Mouse (Mus musculus) kidney, postnatal 0 days (tissue): ENCODE measurements around the gene Trex2. TPM values are rescaled to one million over a fixed set of nuclear protein-coding genes. Genes with fewer than 3 reads are reported as not detected.
"Not testable (repeated sequence)": the region's sequence is repeated elsewhere in the genome, so short reads cannot be mapped to it uniquely, and the experiment has no call there.

Source experiments
- ATAC-seq: fragments of 200-750 bp; cut with Nextera tagmentation; replicated peaks from 2 replicates; pipeline ENCODE4 v1.8.0; 2017; ENCODE audit warnings: low read depth, moderate number of reproducible peaks, moderate TSS enrichment, moderate library complexity; ENCODE audit not compliant: low FRiP score
- DNase-seq: peaks from one replicate; pipeline ENCODE4 v3.0.0-alpha.2; 2016; ENCODE audit warnings: low spot score
- H3K27ac ChIP-seq: fragments of 300-500 bp; sonication (generic); 2 replicates; pipeline ENCODE4 v1.5.1; 2014; ENCODE audit warnings: mild to moderate bottlenecking
- H3K27me3 ChIP-seq: fragments of 300-500 bp; sonication (generic); 2 replicates; pipeline ENCODE4 v1.6.1; 2014; ENCODE audit warnings: low read length, mixed read lengths; ENCODE audit not compliant: insufficient read depth
- H3K36me3 ChIP-seq: fragments of 300-500 bp; sonication (generic); 2 replicates; pipeline ENCODE4 v1.6.1; 2014; ENCODE audit warnings: low read length, mixed read lengths; ENCODE audit not compliant: insufficient read depth
- H3K4me1 ChIP-seq: fragments of 300-500 bp; sonication (generic); replicated peaks from 2 replicates; pipeline ENCODE4 v1.6.1; 2014; ENCODE audit warnings: antibody characterized with exemption, low read length, mixed read lengths; ENCODE audit not compliant: insufficient read depth
- H3K4me2 ChIP-seq: fragments of 300-500 bp; sonication (generic); 2 replicates; pipeline ENCODE4 v1.6.1; 2014; ENCODE audit warnings: mild to moderate bottlenecking, low read length, moderate library complexity, mixed read lengths
- H3K4me3 ChIP-seq: fragments of 300-500 bp; sonication (generic); replicated peaks from 2 replicates; pipeline ENCODE4 v1.5.1; 2014; ENCODE audit warnings: low read depth, low read length
- H3K9ac ChIP-seq: fragments of 300-500 bp; sonication (generic); 2 replicates; pipeline ENCODE4 v1.6.1; 2014; ENCODE audit warnings: low read depth, low read length
- H3K9me3 ChIP-seq: fragments of 300-500 bp; sonication (generic); replicated peaks from 2 replicates; pipeline ENCODE4 v1.6.1; 2016; ENCODE audit warnings: low read length, inconsistent platforms, mixed read lengths
- CTCF ChIP-seq: IDR thresholded peaks from 2 replicates; pipeline ENCODE4 v1.5.1; 2016; ENCODE audit warnings: antibody characterized with exemption, low read depth, mild to moderate bottlenecking, moderate library complexity
- WGBS: fragments of 180-500 bp; shearing (Covaris S2); extraction: QIAGEN DNeasy Blood & Tissue Kit; methylation state at CpG from one replicate; pipeline ENCODE4 v1.1.7; 2014; 5-methylcytosine and 5-hydroxymethylcytosine counted together
- polyA plus RNA-seq: library from polyadenylated mRNA; unstranded; fragments of >200 nt; fragmentation: Nextera tagmentation; extraction: Ambion mirVana; gene quantifications from 2 replicates; pipeline ENCODE4 v1.2.1, GENCODE M21; 2015

Trex2 gene
- polyA plus RNA-seq, 1 experiment from 2014 or later = 0.12 TPM

GRCm38 (mm10) chrX:73400951-73401350, 34.2 kb downstream of the Trex2 start:
- 88% methylated on average over 20 of the region's 20 CpGs for WGBS
- no peak for ATAC-seq

GRCm38 (mm10) chrX:73398636-73399035, 36.5 kb downstream of the Trex2 start, which contains the start of gene Gm18336:
Gm18336 (minus strand) TSS chrX:73398736.
- H3K4me2 ChIP-seq, H3K36me3 ChIP-seq, H3K4me3 ChIP-seq, DNase-seq, ATAC-seq, H3K27ac ChIP-seq, H3K4me1 ChIP-seq, H3K27me3 ChIP-seq, H3K9me3 ChIP-seq, H3K9ac ChIP-seq: not testable (repeated sequence)
- WGBS = 52% methylated on average over 2 of the region's 2 CpGs

More at GRCm38 (mm10) chrX:73400951-73401350, 34.2 kb downstream of the Trex2 start:
- H3K9me3 ChIP-seq = no peaks in the 10 kb centered on the region
- H3K4me1 ChIP-seq = no peaks in the 10 kb centered on the region
- H3K27ac ChIP-seq = no peak overlapping the region
- no peak for DNase-seq
- H3K36me3 ChIP-seq = no peaks in the 10 kb centered on the region
- H3K4me3 ChIP-seq = no peak overlapping the region
- H3K4me2 ChIP-seq = no peak overlapping the region
- TF ChIP-seq CTCF = no peak
- H3K9ac ChIP-seq = no peak overlapping the region
- no peaks in the 10 kb centered on the region for H3K27me3 ChIP-seq

GRCm38 (mm10) chrX:73396446-73396845, 38.7 kb downstream of the Trex2 start:
- ATAC-seq = no peak
- Histone ChIP-seq H3K4me3 (no peak overlapping the region), H3K4me1 (no peaks in the 10 kb centered on the region), H3K27ac (no peak overlapping the region), H3K4me2 (no peak overlapping the region), H3K27me3 (no peaks in the 10 kb centered on the region), H3K9ac (no peak overlapping the region), H3K9me3 (no peaks in the 10 kb centered on the region), H3K36me3 (no peaks in the 10 kb centered on the region)
- WGBS = 82% methylated on average over 1 of the region's 1 CpGs
- no peak for DNase-seq
- no peak for TF ChIP-seq CTCF

GRCm38 (mm10) chrX:73391481-73391880, 43.7 kb downstream of the Trex2 start:
- Histone ChIP-seq H3K9ac (no peak overlapping the region), H3K27ac (no peak overlapping the region), H3K4me3 (no peak overlapping the region), H3K27me3 (no peaks in the 10 kb centered on the region), H3K36me3 (no peaks in the 10 kb centered on the region), H3K4me2 (no peak overlapping the region), H3K9me3 (no peaks in the 10 kb centered on the region), H3K4me1 (no peaks in the 10 kb centered on the region)
- 77% methylated on average over 4 of the region's 4 CpGs for WGBS
- no peak for DNase-seq
- ATAC-seq = no peak
- TF ChIP-seq CTCF = no peak

- Histone ChIP-seq H3K9me3 (no peaks in the 10 kb centered on the region), H3K27ac (no peak overlapping the region), H3K36me3 (no peaks in the 10 kb centered on the region), H3K4me2 (no peak overlapping the region), H3K27me3 (no peaks in the 10 kb centered on the region), H3K4me3 (no peak overlapping the region), H3K4me1 (no peaks in the 10 kb centered on the region), H3K9ac (no peak overlapping the region)
- 8% methylated on average over 1 of the region's 1 CpGs for WGBS
- no peak for TF ChIP-seq CTCF
- no peak for ATAC-seq
- DNase-seq = no peak
These were observed 50.2 kb downstream of the Trex2 start for GRCm38 (mm10) chrX:73384924-73385323.

- Histone ChIP-seq H3K9me3 (no peaks in the 10 kb centered on the region), H3K4me2 (no peak overlapping the region), H3K4me1 (no peaks in the 10 kb centered on the region), H3K4me3 (no peak overlapping the region), H3K27ac (no peak overlapping the region), H3K27me3 (no peaks in the 10 kb centered on the region), H3K9ac (no peak overlapping the region), H3K36me3 (no peaks in the 10 kb centered on the region)
- WGBS = 76% methylated on average over 6 of the region's 6 CpGs
- ATAC-seq = no peak
- no peak for TF ChIP-seq CTCF
- DNase-seq = no peak
These were observed 50.7 kb downstream of the Trex2 start for GRCm38 (mm10) chrX:73384419-73384818.

Other genes starting within 250 kb of the Trex2 start
- 1.2 and 26.3 TPM in 2 replicates for gene Xlr3b, start 243.1 kb downstream of the Trex2 start, polyA plus RNA-seq
- gene Xlr4b, start 221.0 kb downstream of the Trex2 start, polyA plus RNA-seq = 2.8 TPM in 1 of 2 replicates, not detected in the other
- 15.1 and 16.6 TPM in 2 replicates for gene F8a, start 207.1 kb downstream of the Trex2 start, polyA plus RNA-seq
- gene Xlr4c, start 192.2 kb downstream of the Trex2 start, polyA plus RNA-seq = 0.14 TPM in 1 of 2 replicates, not detected in the other
- gene Xlr3c, start 170.0 kb downstream of the Trex2 start, polyA plus RNA-seq = 0.09 TPM in 1 of 2 replicates, not detected in the other
- 0.16 TPM in 1 of 2 replicates, not detected in the other for gene Xlr5a, start 142.4 kb downstream of the Trex2 start, polyA plus RNA-seq
- gene Xlr5c, start 142.4 kb downstream of the Trex2 start, polyA plus RNA-seq = 0.20 TPM in 1 of 2 replicates, not detected in the other
- not detected in 2 replicates for gene Gm45015, start 98.5 kb downstream of the Trex2 start, polyA plus RNA-seq
- 5.4 and 6.0 TPM in 2 replicates for gene Zfp275, start 92.7 kb downstream of the Trex2 start, polyA plus RNA-seq
- not detected in 2 replicates for gene Gm18336, start 36.6 kb downstream of the Trex2 start, polyA plus RNA-seq
- gene Zfp92, start 24.2 kb downstream of the Trex2 start, polyA plus RNA-seq = 0.04 and 0.05 TPM in 2 replicates
- gene Haus7, start 23.7 kb upstream of the Trex2 start, polyA plus RNA-seq = 40.3 and 49.3 TPM in 2 replicates
- gene Bgn, start 48.3 kb upstream of the Trex2 start, polyA plus RNA-seq = 90.4 and 93.4 TPM in 2 replicates
- 0.11 and 0.22 TPM in 2 replicates for gene Atp2b3, start 67.7 kb upstream of the Trex2 start, polyA plus RNA-seq
- gene Dusp9, start 204.1 kb upstream of the Trex2 start, polyA plus RNA-seq = 23.5 and 25.0 TPM in 2 replicates
- 15.7 and 18.7 TPM in 2 replicates for gene Pnck, start 224.8 kb upstream of the Trex2 start, polyA plus RNA-seq
- 12.0 and 12.2 TPM in 2 replicates for gene Slc6a8, start 237.8 kb upstream of the Trex2 start, polyA plus RNA-seq